Mouse (Mus musculus) cortical plate, adult 2 months (tissue): ENCODE data around the gene Dennd1b. TPM values are rescaled to one million over a fixed set of nuclear protein-coding genes. Genes with fewer than 3 reads are reported as not detected.

Source experiments
- H3K27ac ChIP-seq: fragments of 200-500 bp; 2 replicates; pipeline ENCODE4 v1.5.1; 2012; ENCODE audit warnings: low read length, control low read depth, inconsistent platforms; ENCODE audit not compliant: insufficient read depth
- H3K4me1 ChIP-seq: fragments of 200-500 bp; 2 replicates; pipeline ENCODE4 v1.6.1; 2011; ENCODE audit warnings: low read length; ENCODE audit not compliant: control insufficient read depth, insufficient read depth
- H3K4me3 ChIP-seq: fragments of 200-500 bp; 2 replicates; pipeline ENCODE4 v1.5.1; 2011; ENCODE audit warnings: mild to moderate bottlenecking, low read length, control low read depth; ENCODE audit not compliant: insufficient read depth
- CTCF ChIP-seq: fragments of 200-500 bp; IDR thresholded peaks from 2 replicates; pipeline ENCODE4 v1.5.1; 2011; ENCODE audit warnings: mild to moderate bottlenecking, control low read depth, low read length; ENCODE audit not compliant: insufficient read depth; ENCODE audit errors: extremely low read depth
- POLR2A ChIP-seq: fragments of 200-500 bp; IDR thresholded peaks from 2 replicates; pipeline ENCODE4 v1.6.1; 2011; ENCODE audit warnings: mild to moderate bottlenecking, low read length, control low read depth; ENCODE audit not compliant: insufficient read depth; ENCODE audit errors: extremely low read depth
- polyA plus RNA-seq: library from polyadenylated mRNA; depleted of rRNA; stranded (reverse); fragments of >200 nt; gene quantifications from 2 replicates; pipeline ENCODE4 v1.2.3, GENCODE M21; 2012; rRNA removed

The Dennd1b gene
- polyA plus RNA-seq, 1 experiment: 5.5 TPM

- TF ChIP-seq POLR2A (no peak), CTCF (no peak)
- H3K4me1 ChIP-seq: no peaks in the 10 kb centered on the region
Measured at GRCm38 (mm10) chr1:139203026-139203425, 239.8 kb downstream of the Dennd1b start.

GRCm38 (mm10) chr1:139206259-139206658, 243.0 kb downstream of the Dennd1b start:
- TF ChIP-seq POLR2A: no peak
- TF ChIP-seq CTCF: no peak
- Histone ChIP-seq H3K27ac (no peak overlapping the region), H3K4me1 (no peaks in the 10 kb centered on the region), H3K4me3 (no peak overlapping the region)

More at GRCm38 (mm10) chr1:139203026-139203425, 239.8 kb downstream of the Dennd1b start:
- H3K27ac ChIP-seq: no peak overlapping the region
- H3K4me3 ChIP-seq: no peak overlapping the region

GRCm38 (mm10) chr1:139209796-139210195, 246.6 kb downstream of the Dennd1b start:
- Histone ChIP-seq H3K27ac (no peak overlapping the region), H3K4me1 (no peaks in the 10 kb centered on the region), H3K4me3 (no peak overlapping the region)
- TF ChIP-seq CTCF (no peak), POLR2A (no peak)

GRCm38 (mm10) chr1:139210505-139210904, 247.3 kb downstream of the Dennd1b start:
- Histone ChIP-seq H3K27ac (no peak overlapping the region), H3K4me3 (no peak overlapping the region), H3K4me1 (no peaks in the 10 kb centered on the region)
- TF ChIP-seq CTCF: no peak
- TF ChIP-seq POLR2A: no peak

- no peaks in the 10 kb centered on the region for H3K4me1 ChIP-seq
- TF ChIP-seq POLR2A: no peak
- no peak for TF ChIP-seq CTCF
- no peak overlapping the region for H3K4me3 ChIP-seq
- no peak overlapping the region for H3K27ac ChIP-seq
Measured at GRCm38 (mm10) chr1:139215311-139215710, 252.1 kb downstream of the Dennd1b start.

- TF ChIP-seq CTCF (no peak), POLR2A (no peak)
- Histone ChIP-seq H3K4me3 (no peak overlapping the region), H3K4me1 (no peaks in the 10 kb centered on the region), H3K27ac (no peak overlapping the region)
Measured at GRCm38 (mm10) chr1:139223804-139224203, 260.6 kb downstream of the Dennd1b start.

GRCm38 (mm10) chr1:139224309-139224949, 261.2 kb downstream of the Dennd1b start:
- no peaks in the 10 kb centered on the region for H3K4me1 ChIP-seq
- no peak overlapping the region for H3K4me3 ChIP-seq
- no peak overlapping the region for H3K27ac ChIP-seq
- TF ChIP-seq POLR2A (no peak), CTCF (no peak)

Other genes starting within 250 kb of the Dennd1b start
- gene Lhx9, start 114.9 kb upstream of the Dennd1b start, polyA plus RNA-seq: 0.10 and 0.87 TPM in 2 replicates
- 29.0 and 31.8 TPM in 2 replicates for gene 2310009B15Rik, start 106.6 kb upstream of the Dennd1b start, polyA plus RNA-seq